Mouse (Mus musculus): ENCODE measurements at regions not wholly inside any gene's neighbourhood (a gene's known extent, or its start where the extent isn't known, plus 50 kb on each side); places are given as distances from the start of the nearest gene placed in this dataset.

DNA sequence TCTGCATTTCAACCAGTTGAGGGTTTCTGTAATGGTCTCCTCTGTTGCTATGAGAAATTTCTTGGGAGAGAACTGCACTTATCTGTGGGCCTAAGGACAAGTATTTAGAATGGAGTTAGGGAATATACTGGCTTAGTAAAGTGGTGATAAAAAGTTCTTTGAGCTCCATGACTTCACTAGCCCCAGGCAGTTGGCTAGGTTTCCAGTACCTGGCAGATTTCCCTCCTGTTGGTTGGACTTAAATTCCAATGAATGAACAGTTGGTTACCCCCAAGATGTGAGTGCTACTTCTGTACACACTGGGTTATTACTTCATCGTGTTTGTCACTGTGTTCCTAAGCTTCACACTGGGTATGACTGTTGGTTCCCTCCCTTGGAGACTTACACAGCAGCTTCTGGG, 207.1 kb downstream of the Eipr1 start:
- no peak for DNase-seq (ENCODE audit: low read depth, low spot score)
- TF ChIP-seq MAX (IDR thresholded peaks at IDR 0.05; ENCODE audit: low read length) (no peak), HCFC1 (IDR thresholded peaks at IDR 0.05; ENCODE audit: low read depth, low read length) (no peak), KAT2A (conservative IDR thresholded peaks at IDR 0.05; ENCODE audit: low read depth, low read length) (no peak), GABPA (IDR thresholded peaks at IDR 0.05; ENCODE audit: low read depth, low read length) (no peak), POLR2A (IDR thresholded peaks at IDR 0.05; ENCODE audit: control insufficient read depth in 1 of 2, insufficient read depth in 1 of 2, low read depth in 1 of 2, low read length in 2 of 2, poor library complexity in 1 of 2) (no peak), MYB (IDR thresholded peaks at IDR 0.05; ENCODE audit: low read depth, low read length) (no peak), NRF1 (IDR thresholded peaks at IDR 0.05; ENCODE audit: insufficient read depth, low read depth, low read length, poor library complexity, severe bottlenecking) (no peak), MYC (IDR thresholded peaks at IDR 0.05; ENCODE audit: low read depth, low read length) (no peak), BHLHE40 (IDR thresholded peaks at IDR 0.05; ENCODE audit: borderline replicate concordance, low read depth, low read length) (no peak), ZMIZ1 (IDR thresholded peaks at IDR 0.05; ENCODE audit: low read depth, low read length) (no peak), SIN3A (IDR thresholded peaks at IDR 0.05; ENCODE audit: low read length) (no peak), MXI1 (IDR thresholded peaks at IDR 0.05; ENCODE audit: low read depth, low read length) (no peak), TBP (IDR thresholded peaks at IDR 0.05; ENCODE audit: low read depth, low read length) (no peak)
- no peak overlapping the region for H3K27ac ChIP-seq (ENCODE audit: control insufficient read depth, low read depth, low read length)

DNA sequence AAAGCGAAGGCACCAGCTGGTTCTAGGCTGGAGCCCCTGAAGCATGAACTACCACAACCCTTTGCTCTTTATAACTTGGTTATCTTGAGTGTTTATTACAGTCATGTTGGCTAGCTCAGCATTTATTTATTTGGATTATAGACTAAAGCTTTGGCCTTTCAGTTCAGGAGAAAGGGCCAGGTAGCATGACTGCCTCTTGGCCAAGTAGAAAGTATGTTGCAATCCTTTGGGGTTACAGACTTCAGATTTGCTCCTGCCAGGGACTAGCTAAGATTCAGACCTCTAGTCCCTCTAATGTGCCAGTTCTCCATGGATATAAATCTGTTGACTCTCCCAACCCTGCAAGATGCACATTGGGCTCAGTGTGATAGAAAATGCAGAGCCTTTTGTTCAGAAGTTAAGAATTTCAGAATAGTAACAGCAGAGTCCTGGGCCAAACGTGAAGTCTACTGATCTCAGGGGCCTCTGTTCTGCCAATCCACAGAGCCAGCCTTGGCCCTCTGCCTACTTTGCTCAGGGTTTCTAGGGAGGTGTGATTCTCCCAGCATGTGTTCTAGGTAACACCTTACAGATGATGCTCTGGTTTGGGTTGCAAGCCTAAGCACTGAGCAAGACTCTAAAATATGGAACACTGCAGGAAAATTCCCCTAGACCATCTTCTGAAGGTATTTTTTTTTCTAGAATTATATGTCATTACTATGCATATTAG, 218.2 kb downstream of the Eipr1 start:
- no peaks in the 10 kb centered on the region for H3K79me2 ChIP-seq (ENCODE audit: control insufficient read depth, insufficient read depth, low read length, poor library complexity)
- no peaks in the 10 kb centered on the region for H3K4me1 ChIP-seq (ENCODE audit: control insufficient read depth in 1 of 2, insufficient read depth in 2 of 2, low read length in 2 of 2)
- H3K36me3 ChIP-seq (ENCODE audit: control insufficient read depth in 1 of 2, insufficient read depth in 2 of 2, low read length in 2 of 2): no peaks in the 10 kb centered on the region
- no peak overlapping the region for H3K27ac ChIP-seq (ENCODE audit: control insufficient read depth, low read depth, low read length)
- no peak overlapping the region for H3K9ac ChIP-seq (ENCODE audit: control insufficient read depth, low read depth, low read length, poor library complexity, severe bottlenecking)
- no peak overlapping the region for H3K4me3 ChIP-seq (ENCODE audit: control insufficient read depth in 1 of 2, insufficient read depth in 1 of 2, low read depth in 2 of 2, low read length in 2 of 2)
- no peak for DNase-seq (ENCODE audit: low read depth, low spot score)
- no peaks in the 10 kb centered on the region for H3K9me3 ChIP-seq (replicated peaks; ENCODE audit: insufficient read depth, low read length)
- H3K27me3 ChIP-seq (ENCODE audit: control insufficient read depth in 1 of 2, insufficient read depth in 2 of 2, low read length in 2 of 2): no peaks in the 10 kb centered on the region
- TF ChIP-seq MYB (IDR thresholded peaks at IDR 0.05; ENCODE audit: low read depth, low read length): no peak
- no peak for TF ChIP-seq RCOR1 (IDR thresholded peaks at IDR 0.05; ENCODE audit: low read depth, low read length)
- no peak for TF ChIP-seq KAT2A (conservative IDR thresholded peaks at IDR 0.05; ENCODE audit: low read depth, low read length)
- TF ChIP-seq GABPA (IDR thresholded peaks at IDR 0.05; ENCODE audit: low read depth, low read length): no peak
- TF ChIP-seq MXI1 (IDR thresholded peaks at IDR 0.05; ENCODE audit: low read depth, low read length): no peak
- TF ChIP-seq POLR2A (IDR thresholded peaks at IDR 0.05; ENCODE audit: control insufficient read depth in 1 of 2, insufficient read depth in 1 of 2, low read depth in 1 of 2, low read length in 2 of 2, poor library complexity in 1 of 2): no peak
- TF ChIP-seq SIN3A (IDR thresholded peaks at IDR 0.05; ENCODE audit: low read length): no peak
- no peak for TF ChIP-seq E2F4 (IDR thresholded peaks at IDR 0.05; ENCODE audit: borderline replicate concordance, low read depth, low read length)
- no peak for TF ChIP-seq MAZ (IDR thresholded peaks at IDR 0.05; ENCODE audit: low read depth, low read length)
- TF ChIP-seq ZKSCAN1 (IDR thresholded peaks at IDR 0.05; ENCODE audit: low read depth, low read length): no peak
- no peak for TF ChIP-seq USF2 (IDR thresholded peaks at IDR 0.05; ENCODE audit: borderline replicate concordance in 1 of 2, insufficient read depth in 1 of 2, low read depth in 1 of 2, low read length in 2 of 2)
- no peak for TF ChIP-seq RAD21 (IDR thresholded peaks at IDR 0.05; ENCODE audit: low read depth, low read length)
- no peak for TF ChIP-seq ETS1 (IDR thresholded peaks at IDR 0.05; ENCODE audit: low read depth, low read length)
- no peak for TF ChIP-seq BHLHE40 (IDR thresholded peaks at IDR 0.05; ENCODE audit: borderline replicate concordance, low read depth, low read length)

More for the DNA sequence above, 207.1 kb downstream of the Eipr1 start:
- Histone ChIP-seq H3K4me1 (ENCODE audit: control insufficient read depth in 1 of 2, insufficient read depth in 2 of 2, low read length in 2 of 2) (no peaks in the 10 kb centered on the region), H3K9me3 (replicated peaks; ENCODE audit: insufficient read depth, low read length) (no peaks in the 10 kb centered on the region), H3K79me2 (ENCODE audit: control insufficient read depth, insufficient read depth, low read length, poor library complexity) (no peaks in the 10 kb centered on the region), H3K36me3 (ENCODE audit: control insufficient read depth in 1 of 2, insufficient read depth in 2 of 2, low read length in 2 of 2) (no peaks in the 10 kb centered on the region), H3K27me3 (ENCODE audit: control insufficient read depth in 1 of 2, insufficient read depth in 2 of 2, low read length in 2 of 2) (no peaks in the 10 kb centered on the region), H3K9ac (ENCODE audit: control insufficient read depth, low read depth, low read length, poor library complexity, severe bottlenecking) (no peak overlapping the region), H3K4me3 (ENCODE audit: control insufficient read depth in 1 of 2, insufficient read depth in 1 of 2, low read depth in 2 of 2, low read length in 2 of 2) (no peak overlapping the region)

Measured in MEL (cell line).